Mouse (Mus musculus) megakaryocyte, embryonic 14.5 days (primary cell): ENCODE data around the gene Gm10563.

Experiments
- FLI1 ChIP-seq: IDR thresholded peaks from 2 replicates; pipeline ENCODE4 v1.6.1; 2012; ENCODE audit warnings: low read length, inconsistent platforms, mixed read lengths
- GATA1 ChIP-seq: IDR thresholded peaks from 3 replicates; pipeline ENCODE4 v1.6.1; 2012; ENCODE audit warnings: mixed read lengths, low read length, inconsistent platforms, borderline replicate concordance

GRCm38 (mm10) chr4:155573876-155574275 is 71.3 kb downstream of the Gm10563 start:
- no peak for TF ChIP-seq GATA1
- no peak for TF ChIP-seq FLI1
